Mouse (Mus musculus): Measurements from ENCODE around the gene Omg. TPM values are rescaled to one million over a fixed set of nuclear protein-coding genes. Genes with fewer than 3 reads are reported as not detected.

The Omg gene
- polyA plus RNA-seq, 1 experiment from 2014 or later: 17.1 TPM

GRCm38 (mm10) chr11:79521930-79522329 is 18.0 kb upstream of the Omg start:
- no peak for ATAC-seq
- Histone ChIP-seq H3K9ac (ENCODE audit: low read depth, low read length) (no peak overlapping the region), H3K9me3 (ENCODE audit: control insufficient read depth, low read length) (no peaks in the 10 kb centered on the region), H3K4me2 (ENCODE audit: low read length) (no peak overlapping the region), H3K27me3 (replicated peaks; ENCODE audit: control insufficient read depth, insufficient read depth, low read length) (no peaks in the 10 kb centered on the region), H3K27ac (ENCODE audit: low read depth, low read length) (no peak overlapping the region), H3K36me3 (ENCODE audit: control insufficient read depth, insufficient read depth, low read length) (no peaks in the 10 kb centered on the region), H3K4me3 (ENCODE audit: low read length) (no peak overlapping the region), H3K4me1 (ENCODE audit: control insufficient read depth, insufficient read depth, low read depth, low read length) (no peaks in the 10 kb centered on the region)

GRCm38 (mm10) chr11:79520772-79521171 is 16.9 kb upstream of the Omg start:
- no peak overlapping the region for H3K9ac ChIP-seq (ENCODE audit: low read depth, low read length)
- no peaks in the 10 kb centered on the region for H3K36me3 ChIP-seq (ENCODE audit: control insufficient read depth, insufficient read depth, low read length)
- no peak for ATAC-seq
- H3K4me3 ChIP-seq (ENCODE audit: low read length): no peak overlapping the region
- H3K9me3 ChIP-seq (ENCODE audit: control insufficient read depth, low read length): no peaks in the 10 kb centered on the region
- H3K4me2 ChIP-seq (ENCODE audit: low read length): no peak overlapping the region
- no peaks in the 10 kb centered on the region for H3K27me3 ChIP-seq (replicated peaks; ENCODE audit: control insufficient read depth, insufficient read depth, low read length)
- no peaks in the 10 kb centered on the region for H3K4me1 ChIP-seq (ENCODE audit: control insufficient read depth, insufficient read depth, low read depth, low read length)
- H3K27ac ChIP-seq (ENCODE audit: low read depth, low read length): no peak overlapping the region

GRCm38 (mm10) chr11:79519878-79520291 is 16.0 kb upstream of the Omg start:
- H3K9ac ChIP-seq (ENCODE audit: low read depth, low read length): no peak overlapping the region
- no peaks in the 10 kb centered on the region for H3K27me3 ChIP-seq (replicated peaks; ENCODE audit: control insufficient read depth, insufficient read depth, low read length)
- no peaks in the 10 kb centered on the region for H3K9me3 ChIP-seq (ENCODE audit: control insufficient read depth, low read length)
- WGBS: 77% methylated on average over 1 of the region's 1 CpGs
- ATAC-seq: no peak
- no peaks in the 10 kb centered on the region for H3K4me1 ChIP-seq (ENCODE audit: control insufficient read depth, insufficient read depth, low read depth, low read length)
- no peak overlapping the region for H3K27ac ChIP-seq (ENCODE audit: low read depth, low read length)
- H3K4me2 ChIP-seq (ENCODE audit: low read length): no peak overlapping the region
- H3K36me3 ChIP-seq (ENCODE audit: control insufficient read depth, insufficient read depth, low read length): no peaks in the 10 kb centered on the region
- H3K4me3 ChIP-seq (ENCODE audit: low read length): no peak overlapping the region

- WGBS: 88% methylated on average over 6 of the region's 6 CpGs
Observed at GRCm38 (mm10) chr11:79519299-79519698, 15.4 kb upstream of the Omg start.

GRCm38 (mm10) chr11:79515798-79516197 is 11.9 kb upstream of the Omg start:
- Histone ChIP-seq H3K4me1 (ENCODE audit: control insufficient read depth, insufficient read depth, low read depth, low read length) (no peaks in the 10 kb centered on the region), H3K4me2 (ENCODE audit: low read length) (no peak overlapping the region), H3K4me3 (ENCODE audit: low read length) (no peak overlapping the region), H3K9me3 (ENCODE audit: control insufficient read depth, low read length) (no peaks in the 10 kb centered on the region), H3K9ac (ENCODE audit: low read depth, low read length) (no peak overlapping the region), H3K36me3 (ENCODE audit: control insufficient read depth, insufficient read depth, low read length) (no peaks in the 10 kb centered on the region), H3K27ac (ENCODE audit: low read depth, low read length) (no peak overlapping the region), H3K27me3 (replicated peaks; ENCODE audit: control insufficient read depth, insufficient read depth, low read length) (no peaks in the 10 kb centered on the region)
- WGBS: 95% methylated on average over 2 of the region's 2 CpGs
- ATAC-seq: no peak

More at GRCm38 (mm10) chr11:79519299-79519698, 15.4 kb upstream of the Omg start:
- Histone ChIP-seq H3K27ac (ENCODE audit: low read depth, low read length) (no peak overlapping the region), H3K36me3 (ENCODE audit: control insufficient read depth, insufficient read depth, low read length) (no peaks in the 10 kb centered on the region), H3K9me3 (ENCODE audit: control insufficient read depth, low read length) (no peaks in the 10 kb centered on the region), H3K4me1 (ENCODE audit: control insufficient read depth, insufficient read depth, low read depth, low read length) (no peaks in the 10 kb centered on the region), H3K27me3 (replicated peaks; ENCODE audit: control insufficient read depth, insufficient read depth, low read length) (no peaks in the 10 kb centered on the region), H3K4me3 (ENCODE audit: low read length) (no peak overlapping the region), H3K9ac (ENCODE audit: low read depth, low read length) (no peak overlapping the region), H3K4me2 (ENCODE audit: low read length) (no peak overlapping the region)
- ATAC-seq: no peak

GRCm38 (mm10) chr11:79515331-79515730 is 11.4 kb upstream of the Omg start:
- H3K4me1 ChIP-seq (ENCODE audit: control insufficient read depth, insufficient read depth, low read depth, low read length): no peaks in the 10 kb centered on the region
- H3K36me3 ChIP-seq (ENCODE audit: control insufficient read depth, insufficient read depth, low read length): no peaks in the 10 kb centered on the region
- H3K9ac ChIP-seq (ENCODE audit: low read depth, low read length): no peak overlapping the region
- H3K4me3 ChIP-seq (ENCODE audit: low read length): no peak overlapping the region
- ATAC-seq: no peak
- no peak overlapping the region for H3K4me2 ChIP-seq (ENCODE audit: low read length)
- no peak overlapping the region for H3K27ac ChIP-seq (ENCODE audit: low read depth, low read length)
- no peaks in the 10 kb centered on the region for H3K9me3 ChIP-seq (ENCODE audit: control insufficient read depth, low read length)
- H3K27me3 ChIP-seq (replicated peaks; ENCODE audit: control insufficient read depth, insufficient read depth, low read length): no peaks in the 10 kb centered on the region
- 60% methylated on average over 6 of the region's 6 CpGs for WGBS

GRCm38 (mm10) chr11:79511970-79512369 is 8.1 kb upstream of the Omg start:
- WGBS: 96% methylated on average over 3 of the region's 3 CpGs
- no peaks in the 10 kb centered on the region for H3K4me1 ChIP-seq (ENCODE audit: control insufficient read depth, insufficient read depth, low read depth, low read length)
- no peak overlapping the region for H3K9ac ChIP-seq (ENCODE audit: low read depth, low read length)
- no peak overlapping the region for H3K4me2 ChIP-seq (ENCODE audit: low read length)
- no peak overlapping the region for H3K27ac ChIP-seq (ENCODE audit: low read depth, low read length)
- H3K27me3 ChIP-seq (replicated peaks; ENCODE audit: control insufficient read depth, insufficient read depth, low read length): no peaks in the 10 kb centered on the region
- H3K36me3 ChIP-seq (ENCODE audit: control insufficient read depth, insufficient read depth, low read length): no peaks in the 10 kb centered on the region
- H3K9me3 ChIP-seq (ENCODE audit: control insufficient read depth, low read length): no peaks in the 10 kb centered on the region
- ATAC-seq: no peak
- no peak overlapping the region for H3K4me3 ChIP-seq (ENCODE audit: low read length)

GRCm38 (mm10) chr11:79504506-79504905 is 622 bp upstream of the Omg start:
- H3K9me3 ChIP-seq (ENCODE audit: control insufficient read depth, low read length): no peaks in the 10 kb centered on the region
- no peaks in the 10 kb centered on the region for H3K4me1 ChIP-seq (ENCODE audit: control insufficient read depth, insufficient read depth, low read depth, low read length)
- H3K4me2 ChIP-seq (ENCODE audit: low read length): no peak overlapping the region
- ATAC-seq: no peak
- WGBS: 71% methylated on average over 7 of the region's 7 CpGs
- no peak overlapping the region for H3K9ac ChIP-seq (ENCODE audit: low read depth, low read length)
- H3K27me3 ChIP-seq (replicated peaks; ENCODE audit: control insufficient read depth, insufficient read depth, low read length): no peaks in the 10 kb centered on the region
- no peak overlapping the region for H3K4me3 ChIP-seq (ENCODE audit: low read length)
- H3K27ac ChIP-seq (ENCODE audit: low read depth, low read length): no peak overlapping the region
- no peaks in the 10 kb centered on the region for H3K36me3 ChIP-seq (ENCODE audit: control insufficient read depth, insufficient read depth, low read length)

- ATAC-seq: peak; percentile 58; the same call in 1 of the 2 replicates
- no peak overlapping the region for H3K4me3 ChIP-seq (ENCODE audit: low read length)
- no peak overlapping the region for H3K9ac ChIP-seq (ENCODE audit: low read depth, low read length)
- H3K4me1 ChIP-seq (ENCODE audit: control insufficient read depth, insufficient read depth, low read depth, low read length): no peaks in the 10 kb centered on the region
- no peaks in the 10 kb centered on the region for H3K9me3 ChIP-seq (ENCODE audit: control insufficient read depth, low read length)
- 26% methylated on average over 2 of the region's 2 CpGs for WGBS
- peak overlapping the region; percentile 29 for H3K4me2 ChIP-seq (ENCODE audit: low read length)
- H3K27me3 ChIP-seq (replicated peaks; ENCODE audit: control insufficient read depth, insufficient read depth, low read length): no peaks in the 10 kb centered on the region
- no peak overlapping the region for H3K27ac ChIP-seq (ENCODE audit: low read depth, low read length)
- H3K36me3 ChIP-seq (ENCODE audit: control insufficient read depth, insufficient read depth, low read length): no peaks in the 10 kb centered on the region
Observed at GRCm38 (mm10) chr11:79502917-79503316, 967 bp downstream of the Omg start.
